Mouse (Mus musculus): ENCODE measurements around the gene Xpc.

GRCm38 (mm10) chr6:91549621-91550020 lies 33.9 kb upstream of the Xpc start:
- TF ChIP-seq CTCF (IDR thresholded peaks at IDR 0.05; ENCODE audit: insufficient read depth, low read length), result no peak
- TF ChIP-seq POLR2A (IDR thresholded peaks at IDR 0.05; ENCODE audit: borderline replicate concordance, extremely low read depth, low read depth, low read length), result no peak

All from lung, adult 2 months (tissue).